Comparison of ENCODE assay signal across 13 mouse cellular contexts in genomic region chr17:73918944-73919381, GRCm38 (mm10). TPM values are rescaled to one million over a fixed set of nuclear protein-coding genes. Genes with fewer than 3 reads are reported as not detected.
DNase-seq lines count a peak whose midpoint lies in the region; ATAC-seq and TF ChIP-seq lines count a peak whose summit lies in the region.
"Had no signal": no experiment of that assay in that cellular context is flagged by ENCODE, and none has a peak within 500 bp of the region (broad histone marks: within the 10 kb centered on the region; RNA-seq: fewer than 3 reads in every experiment).

No protein-coding gene starts in this region.

- 0 out of 2 replicates have a peak, but pooled peaks have one; percentile 33 for ATAC-seq in heart, postnatal 0 days (ENCODE audit: insufficient read depth, low read depth)
- ATAC-seq in intestine, embryonic 14.5 days (replicated peaks; ENCODE audit: low FRiP score, low TSS enrichment, low read depth): 0 out of 2 replicates have a peak, but pooled peaks have one; percentile 50

- no peaks in the 10 kb centered on the region for H3K4me1 ChIP-seq in heart, postnatal 0 days (ENCODE audit: control insufficient read depth, insufficient read depth)
- H3K4me1 ChIP-seq in intestine, embryonic 14.5 days (replicated peaks; ENCODE audit: control insufficient read depth, insufficient read depth, low read length): no peaks in the 10 kb centered on the region
- H3K4me1 ChIP-seq: embryonic facial prominence, embryonic 12.5 days; stomach, embryonic 15.5 days had no signal

- WGBS in heart, postnatal 0 days: 46% methylated on average over 7 of the region's 7 CpGs
- 46% methylated on average over 7 of the region's 7 CpGs for WGBS in intestine, embryonic 14.5 days
- WGBS in large intestine, adult 2 months: 18% methylated on average over 7 of the region's 7 CpGs

- H3K27me3 ChIP-seq in heart, postnatal 0 days (ENCODE audit: control insufficient read depth, insufficient read depth, low read length): no peaks in the 10 kb centered on the region
- H3K27me3 ChIP-seq in intestine, embryonic 14.5 days (replicated peaks; ENCODE audit: control insufficient read depth, insufficient read depth, low read length): no peaks in the 10 kb centered on the region
- H3K27me3 ChIP-seq: embryonic facial prominence, embryonic 12.5 days; stomach, embryonic 15.5 days had no signal

- no peak for TF ChIP-seq CTCF in heart, postnatal 0 days (IDR thresholded peaks at IDR 0.05; ENCODE audit: low read depth)

- no peak overlapping the region for H3K4me3 ChIP-seq in heart, postnatal 0 days (ENCODE audit: low read depth, low read length)
- H3K4me3 ChIP-seq in intestine, embryonic 14.5 days (ENCODE audit: low read depth, low read length): no peak overlapping the region
- H3K4me3 ChIP-seq: embryonic facial prominence, embryonic 12.5 days; stomach, embryonic 15.5 days had no signal

- DNase-seq in heart, postnatal 0 days (ENCODE audit: low spot score): no peak
- no peak for DNase-seq in heart, postnatal 4 days
- DNase-seq in cerebellum, adult 11 months: peak; percentile 13
- no peak for DNase-seq in intestine, embryonic 14.5 days (ENCODE audit: low spot score)
- DNase-seq in large intestine, adult 2 months (ENCODE audit: low read depth, low spot score): peak; percentile 32
- no peak for DNase-seq in frontal cortex, adult 2 months (ENCODE audit: extremely low spot score in 1 of 2, low spot score in 1 of 2)
- no peak for DNase-seq in urinary bladder, postnatal 14 days (ENCODE audit: low spot score)
- DNase-seq in urinary bladder, postnatal 10 days (ENCODE audit: low spot score): no peak
- DNase-seq: adrenal gland, postnatal 10 days; gastrocnemius, postnatal 25 days had no signal

- TF ChIP-seq EP300 in heart, postnatal 0 days (IDR thresholded peaks at IDR 0.05; ENCODE audit: low read depth): no peak

- H3K27ac ChIP-seq in heart, postnatal 0 days (ENCODE audit: low read depth): no peak overlapping the region
- H3K27ac ChIP-seq in intestine, embryonic 14.5 days (ENCODE audit: low read depth): no peak overlapping the region
- H3K27ac ChIP-seq: embryonic facial prominence, embryonic 12.5 days; stomach, embryonic 15.5 days had no signal

- H3K36me3 ChIP-seq in heart, postnatal 0 days (replicated peaks; ENCODE audit: control insufficient read depth, insufficient read depth, low read length): no peaks in the 10 kb centered on the region
- no peaks in the 10 kb centered on the region for H3K36me3 ChIP-seq in intestine, embryonic 14.5 days (ENCODE audit: control insufficient read depth, insufficient read depth, low read length)
- H3K36me3 ChIP-seq: embryonic facial prominence, embryonic 12.5 days; stomach, embryonic 15.5 days had no signal

- no peak overlapping the region for H3K9ac ChIP-seq in heart, postnatal 0 days (replicated peaks; ENCODE audit: low read depth, low read length)
- no peak overlapping the region for H3K9ac ChIP-seq in intestine, embryonic 14.5 days (ENCODE audit: low read length)
- H3K9ac ChIP-seq: embryonic facial prominence, embryonic 12.5 days; stomach, embryonic 15.5 days had no signal

- no peak overlapping the region for H3K4me2 ChIP-seq in heart, postnatal 0 days (ENCODE audit: low read depth, low read length)
- no peak overlapping the region for H3K4me2 ChIP-seq in intestine, embryonic 14.5 days (ENCODE audit: low read length)
- H3K4me2 ChIP-seq: embryonic facial prominence, embryonic 12.5 days; liver, embryonic 11.5 days; stomach, embryonic 15.5 days had no signal

- H3K9me3 ChIP-seq in heart, postnatal 0 days (replicated peaks; ENCODE audit: control insufficient read depth, low read length): no peaks in the 10 kb centered on the region
- H3K9me3 ChIP-seq in intestine, embryonic 14.5 days (ENCODE audit: control insufficient read depth, low read length): no peaks in the 10 kb centered on the region
- H3K9me3 ChIP-seq: embryonic facial prominence, embryonic 12.5 days; stomach, embryonic 15.5 days had no signal

RNA-seq across cellular contexts. Expression of gene Xdh, which starts 31.0 kb away (rescaled TPM):
- 7.8 and 20.4 TPM in 2 replicates for total RNA-seq in heart, postnatal 0 days (2014; rRNA removed; ENCODE audit: low replicate concordance)
- 2.3 and 2.8 TPM in 2 replicates for polyA plus RNA-seq in heart, postnatal 0 days (2015; fragmentation: Nextera tagmentation; extraction: Ambion mirVana)
- total RNA-seq in heart, postnatal 4 days (2021): 1 to 10 TPM; 3.7 to 4.6 TPM
- polyA plus RNA-seq in intestine, embryonic 14.5 days (2014; fragmentation: Nextera tagmentation; extraction: Ambion mirVana): 0.96 and 1.3 TPM in 2 replicates
- 126 and 243 TPM in 2 replicates for polyA plus RNA-seq in large intestine, adult 2 months (2012; rRNA removed)
- 4.5 and 5.3 TPM in 2 replicates for polyA plus RNA-seq in frontal cortex, adult 2 months (2012; rRNA removed)

Comparison
In these comparisons a context has a peak if more than half of its experiments do, and no peak if none do; other contexts are left out.
1. DNase-seq: peak in cerebellum, adult 11 months (single experiment) and large intestine, adult 2 months (single experiment); none in heart, postnatal 0 days (single experiment), heart, postnatal 4 days (single experiment), intestine, embryonic 14.5 days (single experiment), frontal cortex, adult 2 months (0 of 2), urinary bladder, postnatal 14 days (single experiment) and urinary bladder, postnatal 10 days (single experiment).
2. RNA of gene Xdh, which starts 31.0 kb away (polyA plus RNA-seq): 126 to 243 TPM in large intestine, adult 2 months; 4.5 to 5.3 TPM in frontal cortex, adult 2 months, 2.3 to 2.8 TPM in heart, postnatal 0 days and 0.96 to 1.3 TPM in intestine, embryonic 14.5 days; every median in the first group is over 10 times any median in the second.